ENCODE assay signal across 11 mouse cellular contexts in genomic region chrX:167329098-167329497, GRCm38 (mm10). TPM values are rescaled to one million over a fixed set of nuclear protein-coding genes. Genes with fewer than 3 reads are reported as not detected.
A peak's percentile ranks its signal among the peaks of the same experiment; 100 is the strongest.
DNase-seq lines count a peak whose midpoint lies in the region; ATAC-seq and TF ChIP-seq lines count a peak whose summit lies in the region.
"Had no signal": no experiment of that assay in that cellular context is flagged by ENCODE, and none has a peak within 500 bp of the region (broad histone marks: within the 10 kb centered on the region; RNA-seq: fewer than 3 reads in every experiment).

No protein-coding gene starts in this region.

- H3K27ac ChIP-seq in kidney, embryonic 14.5 days (ENCODE audit: low read depth, low read length) = no peak overlapping the region
- H3K27ac ChIP-seq in brown adipose tissue, adult 24 weeks (replicated peaks; ENCODE audit: low read depth, low read length) = peak overlapping the region; percentile 52
- H3K27ac ChIP-seq in layer of hippocampus, adult 2 months = peak overlapping the region; percentile 78
- H3K27ac ChIP-seq: neural tube, embryonic 12.5 days had no signal

- DNase-seq in kidney, adult 9 months = peak; percentile 4
- peak; percentile 21 for DNase-seq in NIH3T3 (ENCODE audit: low read depth)
- DNase-seq in layer of hippocampus, adult 2 months (ENCODE audit: low spot score in 2 of 2) = peak; percentile 19 to 28
- DNase-seq in ovary, postnatal 14 days (ENCODE audit: low spot score) = no peak
- no peak for DNase-seq in embryo, embryonic 10 days (ENCODE audit: low spot score)
- DNase-seq in thymus, postnatal 36 days = no peak
- DNase-seq: lung, postnatal 4 days had no signal

- no peaks in the 10 kb centered on the region for H3K27me3 ChIP-seq in kidney, embryonic 14.5 days (ENCODE audit: control insufficient read depth, insufficient read depth, low read length)
- H3K27me3 ChIP-seq: neural tube, embryonic 12.5 days had no signal

- no peaks in the 10 kb centered on the region for H3K36me3 ChIP-seq in kidney, embryonic 14.5 days (ENCODE audit: control insufficient read depth, insufficient read depth, low read length)
- H3K36me3 ChIP-seq: G1E; neural tube, embryonic 12.5 days had no signal

- 68% methylated on average over 1 of the region's 1 CpGs for whole genome bisulfite sequencing in kidney, embryonic 14.5 days

- no peak overlapping the region for H3K4me2 ChIP-seq in kidney, embryonic 14.5 days (replicated peaks; ENCODE audit: low read depth, low read length)
- H3K4me2 ChIP-seq: neural tube, embryonic 12.5 days had no signal

- H3K4me1 ChIP-seq in kidney, embryonic 14.5 days (ENCODE audit: control insufficient read depth, insufficient read depth, low read length) = no peaks in the 10 kb centered on the region
- H3K4me1 ChIP-seq in brown adipose tissue, adult 24 weeks (ENCODE audit: control insufficient read depth, insufficient read depth, insufficient read length, low read length) = no peaks in the 10 kb centered on the region
- H3K4me1 ChIP-seq: neural tube, embryonic 12.5 days had no signal

- H3K4me3 ChIP-seq in kidney, embryonic 14.5 days (ENCODE audit: low read length) = no peak overlapping the region
- no peak overlapping the region for H3K4me3 ChIP-seq in brown adipose tissue, adult 24 weeks (ENCODE audit: insufficient read depth, low read depth, low read length)
- no peak overlapping the region for H3K4me3 ChIP-seq in layer of hippocampus, adult 2 months
- H3K4me3 ChIP-seq: neural tube, embryonic 12.5 days had no signal

- no peak for TF ChIP-seq CTCF in layer of hippocampus, adult 2 months (conservative IDR thresholded peaks at IDR 0.05)

- H3K9me3 ChIP-seq in kidney, embryonic 14.5 days (ENCODE audit: control insufficient read depth, low read length) = no peaks in the 10 kb centered on the region
- H3K9me3 ChIP-seq: G1E; neural tube, embryonic 12.5 days had no signal

- ATAC-seq in kidney, embryonic 14.5 days (ENCODE audit: low FRiP score, low TSS enrichment) = no peak

- H3K9ac ChIP-seq in kidney, embryonic 14.5 days (ENCODE audit: low read depth, low read length) = no peak overlapping the region
- H3K9ac ChIP-seq: neural tube, embryonic 12.5 days had no signal

RNA-seq across cellular contexts. Expression of gene Tlr7, which starts 1.3 kb away (rescaled TPM):
- polyA plus RNA-seq in kidney, embryonic 14.5 days (2014; fragmentation: Nextera tagmentation; extraction: Ambion mirVana) = 0.21 and 0.73 TPM in 2 replicates
- 1.4 and 2.1 TPM in 2 replicates for polyA plus RNA-seq in brown adipose tissue, adult 24 weeks (2012; ENCODE audit: insufficient read depth, insufficient read length, missing spikeins)
- total RNA-seq in layer of hippocampus, adult 2 months (2021) = 1 to 10 TPM; 2.5 to 2.7 TPM
- total RNA-seq: G1E had no signal
- polyA plus RNA-seq: G1E had no signal

RNA-seq across cellular contexts. Expression of gene Prps2, which starts 53.5 kb away (rescaled TPM):
- polyA plus RNA-seq in kidney, embryonic 14.5 days (2014; fragmentation: Nextera tagmentation; extraction: Ambion mirVana) = 21.3 and 35.5 TPM in 2 replicates
- 3.1 and 3.3 TPM in 2 replicates for polyA plus RNA-seq in brown adipose tissue, adult 24 weeks (2012; ENCODE audit: insufficient read depth, insufficient read length, missing spikeins)
- total RNA-seq in layer of hippocampus, adult 2 months (2021) = 10 to 100 TPM; 22.4 to 24.7 TPM

Comparison
In these comparisons a context has a peak if more than half of its experiments do, and no peak if none do; other contexts are left out.
1. DNase-seq: peak in kidney, adult 9 months (single experiment), NIH3T3 (single experiment) and layer of hippocampus, adult 2 months (2 of 2); none in ovary, postnatal 14 days (single experiment), embryo, embryonic 10 days (single experiment) and thymus, postnatal 36 days (0 of 2).